Mouse (Mus musculus): ENCODE data around the gene Stx8.

DNA sequence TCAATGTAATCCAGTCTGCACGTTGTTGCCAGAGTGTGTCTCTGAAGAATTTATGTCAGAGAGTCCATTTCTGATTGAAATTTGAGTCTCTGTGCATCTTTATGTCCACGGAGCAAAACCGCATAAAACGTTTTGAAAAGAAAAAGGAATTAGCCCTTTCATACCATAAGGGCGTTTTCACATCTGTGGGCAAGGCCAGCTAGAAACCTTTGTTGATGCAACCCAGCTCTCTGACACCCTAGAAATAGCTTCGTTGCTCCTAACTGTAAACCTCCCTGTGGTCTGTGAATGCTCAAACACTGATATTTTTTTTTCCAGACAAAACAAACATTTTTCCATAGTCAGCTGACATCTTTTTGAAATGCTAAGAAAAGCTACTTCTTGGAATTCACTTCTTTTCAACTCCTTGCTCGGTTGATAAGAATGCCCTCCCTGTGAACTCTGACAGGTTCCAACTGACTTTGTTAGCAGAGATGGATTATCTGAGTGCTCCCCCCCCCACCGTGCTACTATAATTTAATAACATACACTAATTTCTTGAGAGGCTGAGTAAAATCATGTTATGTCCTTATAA is 40.3 kb downstream of the Stx8 start:
- no peak for TF ChIP-seq CTCF (IDR thresholded peaks at IDR 0.05; ENCODE audit: low read depth, low read length)
- no peak for TF ChIP-seq POLR2A (IDR thresholded peaks at IDR 0.05; ENCODE audit: extremely low read depth, insufficient read depth, low read length)
